Mouse (Mus musculus): ENCODE results near the gene Npepl1. TPM values are rescaled to one million over a fixed set of nuclear protein-coding genes. Genes with fewer than 3 reads are reported as not detected.

Gene Npepl1
- total and polyA plus RNA-seq, 3 experiments, result 18.5 to 205 (median 81.5) TPM

DNA sequence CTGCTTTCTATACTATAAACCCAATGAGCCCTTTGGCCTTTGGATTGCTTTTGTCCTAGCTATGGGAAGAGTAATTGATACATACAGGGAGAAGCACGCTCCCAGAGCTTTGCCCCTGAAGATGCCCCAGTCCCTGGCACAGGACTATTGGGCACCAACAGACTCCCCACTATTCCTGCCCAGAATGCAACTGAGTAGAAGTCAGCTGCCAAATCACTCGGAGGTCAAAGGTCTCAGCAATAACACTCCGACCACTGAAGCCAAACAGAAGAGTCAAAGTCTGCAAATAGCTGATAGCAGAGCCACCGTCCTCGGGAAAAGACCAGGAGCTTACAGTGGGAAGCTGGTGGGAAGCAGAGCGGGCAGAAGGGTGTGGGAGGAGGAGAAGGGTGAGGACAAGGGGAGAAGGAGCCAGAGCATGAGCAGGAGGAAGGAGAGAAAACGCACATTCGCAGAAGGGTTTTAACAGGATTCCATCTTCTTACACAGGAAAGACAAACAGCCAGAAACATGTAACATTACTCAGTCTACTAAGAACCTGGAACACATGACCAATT, 22.3 kb downstream of the Npepl1 start:
- Histone ChIP-seq H3K4me3 (ENCODE audit: low read depth, low read length) (no peak overlapping the region), H3K27me3 (ENCODE audit: insufficient read depth, low read length) (peaks cover 7% of the 10 kb centered on the region; the same call in 1 of the 2 replicates), H3K9me3 (replicated peaks) (no peaks in the 10 kb centered on the region), H3K4me1 (ENCODE audit: insufficient read depth, low read depth, low read length) (no peaks in the 10 kb centered on the region), H3K36me3 (replicated peaks) (no peaks in the 10 kb centered on the region)
- DNase-seq (ENCODE audit: low spot score) (no peak), ATAC-seq (ENCODE audit: extremely low read depth, insufficient number of reproducible peaks, low FRiP score, poor library complexity, severe bottlenecking) (no peak)
- no peak for TF ChIP-seq POLR2AphosphoS5 (IDR thresholded peaks at IDR 0.05; ENCODE audit: insufficient replicate concordance, low read depth, low read length)

DNA sequence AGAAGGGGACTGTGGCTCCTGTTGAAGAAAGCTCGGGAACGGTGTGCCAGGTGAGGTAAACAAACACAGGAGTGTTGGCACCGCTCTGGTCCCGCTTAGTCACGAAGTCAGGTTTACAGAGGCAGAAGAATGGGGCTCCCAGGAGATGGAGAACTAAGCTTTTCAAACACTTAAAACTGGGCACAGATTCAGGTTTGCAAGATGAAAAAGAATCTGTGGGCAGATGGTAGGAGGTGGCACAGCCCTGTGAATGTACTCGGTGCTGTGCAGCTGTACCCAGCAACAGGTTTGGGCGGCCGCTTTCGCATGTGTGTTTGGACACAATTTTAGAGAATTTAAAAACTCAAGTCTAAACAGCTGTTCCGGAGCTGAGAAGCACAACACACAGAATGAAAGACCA, 48.9 kb downstream of the Npepl1 start:
- H3K4me1 ChIP-seq (ENCODE audit: insufficient read depth, low read depth, low read length), result no peaks in the 10 kb centered on the region
- DNase-seq (ENCODE audit: low spot score) (no peak), ATAC-seq (ENCODE audit: extremely low read depth, insufficient number of reproducible peaks, low FRiP score, poor library complexity, severe bottlenecking) (no peak)
- no peak overlapping the region for H3K4me3 ChIP-seq (ENCODE audit: low read depth, low read length)
- 0 out of 2 replicates have a peak, but pooled peaks cover 2% of the 10 kb centered on the region for H3K9me3 ChIP-seq (replicated peaks)
- no peaks in the 10 kb centered on the region for H3K27me3 ChIP-seq (ENCODE audit: insufficient read depth, low read length)
- no peaks in the 10 kb centered on the region for H3K36me3 ChIP-seq (replicated peaks)
- no peak for TF ChIP-seq GATA2 (IDR thresholded peaks at IDR 0.05; ENCODE audit: borderline replicate concordance, low read depth, low read length)
- no peak for TF ChIP-seq POLR2AphosphoS5 (IDR thresholded peaks at IDR 0.05; ENCODE audit: insufficient replicate concordance, low read depth, low read length)
- no peak for TF ChIP-seq TAL1 (conservative IDR thresholded peaks at IDR 0.05; ENCODE audit: low read depth, low read length)
- no peak for TF ChIP-seq CTCF (IDR thresholded peaks at IDR 0.05; ENCODE audit: low read depth, low read length)
- no peak for TF ChIP-seq GATA1 (IDR thresholded peaks at IDR 0.05; ENCODE audit: borderline replicate concordance, low read length)

DNA sequence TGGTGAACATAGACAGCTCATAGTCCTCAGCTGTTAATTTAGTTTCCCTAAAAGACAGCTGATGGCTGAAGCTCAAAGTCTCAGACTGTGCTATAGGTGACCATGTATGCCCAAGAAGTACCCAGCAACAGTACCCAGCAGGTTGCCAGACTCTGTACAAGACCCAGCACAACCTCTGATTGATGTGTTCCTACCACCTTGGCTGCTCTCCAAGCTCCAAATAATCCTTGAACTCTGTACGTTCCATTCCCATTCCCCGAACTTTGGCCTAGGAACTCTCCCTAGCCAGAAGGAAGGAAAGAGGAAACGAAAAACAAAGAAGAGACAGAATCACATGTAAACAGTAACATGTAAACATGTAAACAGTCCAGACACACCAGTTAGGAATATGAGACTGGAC, 50.3 kb downstream of the Npepl1 start:
- ATAC-seq (ENCODE audit: extremely low read depth, insufficient number of reproducible peaks, low FRiP score, poor library complexity, severe bottlenecking) (no peak), DNase-seq (ENCODE audit: low spot score) (no peak)
- H3K9me3 ChIP-seq (replicated peaks), result 0 out of 2 replicates have a peak, but pooled peaks cover 2% of the 10 kb centered on the region
- no peaks in the 10 kb centered on the region for H3K27me3 ChIP-seq (ENCODE audit: insufficient read depth, low read length)
- no peaks in the 10 kb centered on the region for H3K36me3 ChIP-seq (replicated peaks)
- no peak overlapping the region for H3K4me3 ChIP-seq (ENCODE audit: low read depth, low read length)
- no peak for TF ChIP-seq TAL1 (conservative IDR thresholded peaks at IDR 0.05; ENCODE audit: low read depth, low read length)
- TF ChIP-seq CTCF (IDR thresholded peaks at IDR 0.05; ENCODE audit: low read depth, low read length), result no peak
- TF ChIP-seq POLR2AphosphoS5 (IDR thresholded peaks at IDR 0.05; ENCODE audit: insufficient replicate concordance, low read depth, low read length), result no peak
- TF ChIP-seq GATA1 (IDR thresholded peaks at IDR 0.05; ENCODE audit: borderline replicate concordance, low read length), result no peak
- no peak for TF ChIP-seq GATA2 (IDR thresholded peaks at IDR 0.05; ENCODE audit: borderline replicate concordance, low read depth, low read length)
- no peaks in the 10 kb centered on the region for H3K4me1 ChIP-seq (ENCODE audit: insufficient read depth, low read depth, low read length)

Other genes starting within 250 kb of the Npepl1 start
- gene Stx16, start 34.0 kb upstream of the Npepl1 start, total RNA-seq (2014; fragmentation: Nextera tagmentation), result 43.8 and 49.4 TPM in 2 replicates
- gene Stx16, start 34.0 kb upstream of the Npepl1 start, total RNA-seq (2017), result 31.2 and 32.2 TPM in 2 replicates
- 32.4 and 44.1 TPM in 2 replicates for gene Stx16, start 34.0 kb upstream of the Npepl1 start, polyA plus RNA-seq (2012)
- 1,040 and 1,097 TPM in 2 replicates for gene Gnas, start 174.0 kb downstream of the Npepl1 start, total RNA-seq (2014; fragmentation: Nextera tagmentation)
- 452 and 490 TPM in 2 replicates for gene Gnas, start 174.0 kb downstream of the Npepl1 start, total RNA-seq (2017)
- 935 and 1,094 TPM in 2 replicates for gene Gnas, start 174.0 kb downstream of the Npepl1 start, polyA plus RNA-seq (2012)
- not detected in 2 replicates for gene Gm20721, start 236.4 kb downstream of the Npepl1 start, total RNA-seq (2014; fragmentation: Nextera tagmentation)
- gene Gm20721, start 236.4 kb downstream of the Npepl1 start, total RNA-seq (2017), result 8.6 and 9.0 TPM in 2 replicates
- gene Gm20721, start 236.4 kb downstream of the Npepl1 start, polyA plus RNA-seq (2012), result 0.99 and 1.3 TPM in 2 replicates